Mouse (Mus musculus) urinary bladder, postnatal 4 days (tissue): ENCODE measurements at regions not wholly inside any gene's neighbourhood (a gene's known extent, or its start where the extent isn't known, plus 50 kb on each side); places are given as distances from the start of the nearest gene placed in this dataset.

ENCODE experiments used
- DNase-seq, 2 experiments: peaks; one replicate each; pipeline ENCODE4 v3.0.0; 2021 to 2022; ENCODE audit warnings: low spot score in 2 of 2

- DNase-seq, result no peak
Observed at GRCm38 (mm10) chr9:34280311-34281208, 205.1 kb upstream of the Kirrel3 start.

- no peak for DNase-seq
Observed at GRCm38 (mm10) chr9:34323571-34323970, 162.1 kb upstream of the Kirrel3 start.

- DNase-seq, result no peak
Observed at GRCm38 (mm10) chr9:34328723-34329122, 157.0 kb upstream of the Kirrel3 start.

GRCm38 (mm10) chr9:34334112-34334511 is 151.6 kb upstream of the Kirrel3 start:
- DNase-seq, result no peak

GRCm38 (mm10) chr9:34334555-34335468 is 150.9 kb upstream of the Kirrel3 start:
- no peak for DNase-seq

- no peak for DNase-seq
Observed at GRCm38 (mm10) chr9:34348442-34348841, 137.3 kb upstream of the Kirrel3 start.

- no peak for DNase-seq
Observed at GRCm38 (mm10) chr9:34349997-34350396, 135.7 kb upstream of the Kirrel3 start.

GRCm38 (mm10) chr9:34353744-34354143 is 131.9 kb upstream of the Kirrel3 start:
- DNase-seq, result no peak

GRCm38 (mm10) chr9:34354723-34355316 is 130.9 kb upstream of the Kirrel3 start:
- no peak for DNase-seq

- DNase-seq, result no peak
Observed at GRCm38 (mm10) chr9:34370686-34371398, 114.9 kb upstream of the Kirrel3 start.

GRCm38 (mm10) chr9:34375187-34375586 is 110.5 kb upstream of the Kirrel3 start:
- no peak for DNase-seq

- no peak for DNase-seq
Observed at GRCm38 (mm10) chr9:34380008-34380407, 105.7 kb upstream of the Kirrel3 start.

GRCm38 (mm10) chr9:34381601-34382000 is 104.1 kb upstream of the Kirrel3 start:
- no peak for DNase-seq

- no peak for DNase-seq
Observed at GRCm38 (mm10) chr9:34382208-34382607, 103.5 kb upstream of the Kirrel3 start.

- no peak for DNase-seq
Observed at GRCm38 (mm10) chr9:34386071-34386470, 99.6 kb upstream of the Kirrel3 start.

GRCm38 (mm10) chr9:34393042-34393441 is 92.7 kb upstream of the Kirrel3 start:
- no peak for DNase-seq

GRCm38 (mm10) chr9:34395839-34396804 is 89.6 kb upstream of the Kirrel3 start:
- DNase-seq, result no peak

GRCm38 (mm10) chr9:34411699-34412098 is 74.0 kb upstream of the Kirrel3 start:
- no peak for DNase-seq

GRCm38 (mm10) chr9:34416153-34416552 is 69.5 kb upstream of the Kirrel3 start:
- no peak for DNase-seq

GRCm38 (mm10) chr9:34418100-34418499 is 67.6 kb upstream of the Kirrel3 start:
- DNase-seq, result no peak
